Mouse (Mus musculus): ENCODE results near the gene Rbm33. TPM values are rescaled to one million over a fixed set of nuclear protein-coding genes. Genes with fewer than 3 reads are reported as not detected.

Gene Rbm33
- polyA plus RNA-seq, 1 experiment from 2014 or later = 16.0 TPM

DNA sequence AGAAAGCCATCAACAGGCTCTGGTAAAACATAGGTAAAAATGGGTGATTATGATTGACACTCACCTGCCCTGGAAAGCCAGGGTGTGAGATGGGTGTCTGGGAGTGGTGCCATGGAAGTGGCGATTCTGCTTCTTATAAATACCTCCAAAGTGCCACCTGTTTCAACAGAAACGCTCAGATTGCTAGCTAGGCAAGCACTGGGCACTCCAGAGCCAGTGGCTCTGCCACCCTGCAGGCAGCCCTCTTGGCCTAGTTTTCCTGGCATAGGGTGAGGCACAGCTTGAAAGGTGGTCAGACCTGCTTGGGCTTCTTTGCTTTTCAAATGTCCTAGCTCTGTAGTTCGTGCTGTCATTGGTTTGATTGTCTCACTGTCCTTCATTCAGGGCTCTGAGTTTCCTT, 97.2 kb downstream of the Rbm33 start:
- H3K4me1 ChIP-seq (replicated peaks) = no peaks in the 10 kb centered on the region
- WGBS = 95% methylated on average over 3 of the region's 3 CpGs
- H3K9ac ChIP-seq (replicated peaks) = no peak overlapping the region
- ATAC-seq (ENCODE audit: insufficient number of reproducible peaks, insufficient read depth, low FRiP score, low TSS enrichment, low read depth) = no peak
- no peaks in the 10 kb centered on the region for H3K9me3 ChIP-seq
- peaks cover 97% of the 10 kb centered on the region for H3K36me3 ChIP-seq
- H3K4me2 ChIP-seq = no peak overlapping the region
- no peaks in the 10 kb centered on the region for H3K27me3 ChIP-seq
- H3K27ac ChIP-seq = no peak overlapping the region
- no peak overlapping the region for H3K4me3 ChIP-seq (replicated peaks)

DNA sequence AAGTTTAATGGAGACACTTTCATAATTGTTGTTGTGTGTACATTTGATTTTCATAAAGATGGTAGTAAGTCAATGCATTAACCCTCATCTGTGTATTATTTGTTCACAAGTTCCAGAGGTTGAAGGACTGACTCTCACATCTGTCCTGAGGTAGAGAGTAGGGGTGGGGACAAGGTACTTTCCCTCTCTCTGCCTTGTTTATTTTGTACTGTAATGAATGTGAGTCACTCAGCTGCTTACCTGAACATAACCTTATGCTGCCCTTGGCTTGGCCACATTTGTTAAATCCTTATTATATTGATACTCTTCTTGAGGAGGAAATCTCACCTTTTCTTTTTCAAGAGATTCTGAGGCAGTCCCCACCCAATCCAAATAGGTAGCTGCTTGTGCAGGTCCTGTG, 99.1 kb downstream of the Rbm33 start:
- H3K9me3 ChIP-seq = no peaks in the 10 kb centered on the region
- peaks cover 94% of the 10 kb centered on the region for H3K36me3 ChIP-seq
- no peak overlapping the region for H3K4me2 ChIP-seq
- H3K9ac ChIP-seq (replicated peaks) = no peak overlapping the region
- H3K4me3 ChIP-seq (replicated peaks) = no peak overlapping the region
- ATAC-seq (ENCODE audit: insufficient number of reproducible peaks, insufficient read depth, low FRiP score, low TSS enrichment, low read depth) = no peak
- H3K4me1 ChIP-seq (replicated peaks) = no peaks in the 10 kb centered on the region
- H3K27me3 ChIP-seq = no peaks in the 10 kb centered on the region
- H3K27ac ChIP-seq = no peak overlapping the region

DNA sequence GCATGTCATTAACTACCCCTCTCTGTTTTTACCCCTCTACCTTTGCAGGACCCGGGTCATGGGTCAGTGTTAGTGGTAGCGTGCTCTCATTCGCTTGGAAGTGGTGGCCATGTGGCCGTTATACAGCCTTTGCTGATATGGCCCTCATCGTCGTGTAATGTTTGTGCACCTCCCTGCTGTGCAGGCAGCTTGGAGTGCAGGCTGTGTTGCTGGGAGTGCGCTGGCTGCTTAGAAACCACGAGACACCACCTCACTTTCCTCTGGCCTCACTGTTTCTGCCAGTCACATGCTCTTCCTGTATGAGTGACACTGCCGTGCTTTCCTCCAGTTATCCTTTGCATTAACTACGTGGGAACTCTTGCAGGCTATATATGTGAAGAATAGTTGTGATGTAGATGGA, 101.8 kb downstream of the Rbm33 start:
- Histone ChIP-seq H3K9ac (replicated peaks) (no peak overlapping the region), H3K36me3 (peaks cover 66% of the 10 kb centered on the region), H3K4me3 (replicated peaks) (no peak overlapping the region), H3K27ac (no peak overlapping the region), H3K4me2 (no peak overlapping the region), H3K27me3 (no peaks in the 10 kb centered on the region), H3K9me3 (no peaks in the 10 kb centered on the region), H3K4me1 (replicated peaks) (no peaks in the 10 kb centered on the region)
- WGBS = 88% methylated on average over 10 of the region's 10 CpGs
- ATAC-seq (ENCODE audit: insufficient number of reproducible peaks, insufficient read depth, low FRiP score, low TSS enrichment, low read depth) = no peak

DNA sequence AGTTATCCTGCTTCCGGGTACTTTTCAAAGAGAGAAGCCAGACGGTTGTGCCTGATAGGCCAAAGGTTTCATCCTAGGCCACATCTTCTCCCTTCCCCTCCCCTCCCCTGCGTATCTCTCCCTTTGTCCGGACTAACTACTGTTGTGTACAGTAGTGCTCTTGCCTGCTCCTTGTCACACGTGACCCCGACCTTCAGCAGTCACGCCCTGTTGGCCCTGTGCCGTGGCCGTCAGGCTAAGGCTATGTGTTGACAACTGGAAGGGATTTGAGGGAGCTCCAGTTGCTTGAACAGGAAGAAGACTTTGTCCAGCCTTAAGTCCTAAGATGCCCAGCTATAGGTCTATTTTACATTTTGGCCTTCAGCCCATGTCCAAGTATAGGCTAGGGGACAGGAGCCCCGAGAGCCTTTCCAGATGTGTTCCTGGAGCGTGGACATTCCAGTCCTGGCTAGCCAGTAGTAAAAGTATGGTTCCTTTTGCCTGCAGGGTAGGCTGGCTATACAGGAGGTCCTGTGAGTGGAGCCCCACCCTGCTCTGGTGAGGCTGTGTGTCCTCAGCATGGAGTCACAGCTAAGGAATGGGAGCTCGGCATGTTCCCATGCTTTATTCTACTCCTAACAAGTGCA, 102.8 kb downstream of the Rbm33 start:
- no peaks in the 10 kb centered on the region for H3K9me3 ChIP-seq
- WGBS = 93% methylated on average over 12 of the region's 12 CpGs
- no peaks in the 10 kb centered on the region for H3K4me1 ChIP-seq (replicated peaks)
- no peak overlapping the region for H3K4me2 ChIP-seq
- peaks cover 56% of the 10 kb centered on the region for H3K36me3 ChIP-seq
- H3K27me3 ChIP-seq = no peaks in the 10 kb centered on the region
- no peak overlapping the region for H3K9ac ChIP-seq (replicated peaks)
- no peak overlapping the region for H3K4me3 ChIP-seq (replicated peaks)
- no peak overlapping the region for H3K27ac ChIP-seq
- ATAC-seq (ENCODE audit: insufficient number of reproducible peaks, insufficient read depth, low FRiP score, low TSS enrichment, low read depth) = no peak

DNA sequence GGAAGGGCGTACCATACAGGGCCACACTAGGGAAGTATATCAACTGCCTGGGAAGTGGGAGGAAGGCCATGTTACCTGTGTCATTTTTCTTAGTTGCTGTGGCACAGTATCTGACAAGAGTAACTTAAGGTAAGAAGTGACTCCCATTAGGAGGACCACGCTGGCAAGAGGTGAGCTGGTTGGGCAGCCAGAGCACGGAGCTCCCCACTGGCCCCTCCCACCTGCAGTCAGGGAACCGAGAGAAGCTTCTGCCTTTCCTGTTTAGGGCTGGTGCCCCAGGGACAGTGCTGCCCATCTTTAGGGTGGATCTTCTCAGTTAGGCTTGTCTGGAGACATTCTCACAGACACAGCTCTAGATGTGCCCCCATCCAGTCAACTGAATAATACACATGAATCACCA, 106.9 kb downstream of the Rbm33 start:
- 64% methylated on average over 4 of the region's 4 CpGs for WGBS
- ATAC-seq (ENCODE audit: insufficient number of reproducible peaks, insufficient read depth, low FRiP score, low TSS enrichment, low read depth) = no peak
- no peak overlapping the region for H3K4me3 ChIP-seq (replicated peaks)

DNA sequence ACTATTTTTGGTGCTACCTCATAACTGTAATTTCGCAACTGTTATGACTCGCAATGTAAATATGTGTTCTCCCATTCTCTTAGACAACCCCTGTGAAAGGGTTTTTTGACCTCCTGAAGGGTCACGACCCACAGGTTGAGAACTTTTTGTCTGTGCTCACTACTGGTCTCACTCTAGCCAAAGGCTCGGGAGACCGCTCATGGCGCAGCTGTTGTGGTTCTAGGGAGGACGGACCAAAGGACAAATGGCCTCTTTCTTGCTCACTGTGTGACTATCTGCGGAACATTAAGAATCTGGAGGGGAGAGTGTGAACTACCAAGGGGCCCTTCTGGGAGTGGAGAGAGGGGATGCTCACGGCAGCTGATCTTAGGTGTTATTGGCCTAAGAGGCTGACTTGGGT, 109.0 kb downstream of the Rbm33 start:
- ATAC-seq (ENCODE audit: insufficient number of reproducible peaks, insufficient read depth, low FRiP score, low TSS enrichment, low read depth) = no peak
- Histone ChIP-seq H3K27me3 (no peaks in the 10 kb centered on the region), H3K9ac (replicated peaks) (no peak overlapping the region), H3K9me3 (no peaks in the 10 kb centered on the region), H3K36me3 (no peaks in the 10 kb centered on the region), H3K27ac (no peak overlapping the region), H3K4me2 (no peak overlapping the region), H3K4me1 (replicated peaks) (no peaks in the 10 kb centered on the region), H3K4me3 (replicated peaks) (no peak overlapping the region)
- WGBS = 94% methylated on average over 9 of the region's 9 CpGs

More for the DNA sequence above, 106.9 kb downstream of the Rbm33 start:
- no peak overlapping the region for H3K27ac ChIP-seq
- no peaks in the 10 kb centered on the region for H3K4me1 ChIP-seq (replicated peaks)
- H3K4me2 ChIP-seq = no peak overlapping the region
- peaks cover 17% of the 10 kb centered on the region for H3K36me3 ChIP-seq
- no peaks in the 10 kb centered on the region for H3K27me3 ChIP-seq
- no peaks in the 10 kb centered on the region for H3K9me3 ChIP-seq
- H3K9ac ChIP-seq (replicated peaks) = no peak overlapping the region

DNA sequence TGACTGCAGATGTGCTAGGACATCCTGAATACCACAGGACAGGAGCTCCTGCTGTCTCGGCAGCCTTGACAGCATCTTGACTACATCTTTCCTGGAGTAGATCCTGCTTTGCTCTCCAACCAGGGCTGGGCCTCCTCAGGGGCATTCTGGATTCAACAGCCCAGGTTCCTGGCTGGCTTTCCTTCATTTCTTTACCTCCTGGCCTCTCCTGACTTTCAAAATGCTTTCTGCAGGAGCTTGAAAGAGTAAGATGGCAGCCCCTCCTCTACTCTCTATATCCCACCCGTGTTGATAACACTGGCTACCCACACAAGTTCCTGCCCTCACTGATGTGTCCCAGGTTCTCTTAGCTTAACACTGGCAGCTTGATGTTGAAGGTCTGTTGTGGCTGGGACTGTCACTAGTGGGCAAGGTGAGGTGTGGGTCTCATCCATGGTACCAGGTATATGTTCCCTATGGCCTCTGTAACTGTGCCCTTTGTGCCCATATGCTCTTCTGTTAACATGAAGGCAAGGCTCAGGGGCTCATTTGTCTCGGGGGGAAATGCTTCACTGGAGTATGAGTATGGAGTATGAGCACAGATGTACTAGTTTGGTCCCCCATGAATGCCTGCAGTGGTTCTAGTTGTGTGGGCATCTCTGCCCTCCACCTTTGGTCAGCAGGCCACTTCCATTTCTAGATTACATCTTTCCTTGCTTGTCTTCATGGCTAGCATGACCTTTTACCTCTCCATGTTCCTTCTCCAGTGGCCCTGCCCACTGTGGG, 133.4 kb downstream of the Rbm33 start:
- peaks cover 24% of the 10 kb centered on the region for H3K27me3 ChIP-seq
- 54% methylated on average over 3 of the region's 3 CpGs for WGBS
- H3K36me3 ChIP-seq = no peaks in the 10 kb centered on the region
- H3K27ac ChIP-seq = no peak overlapping the region
- H3K4me2 ChIP-seq = no peak overlapping the region
- no peak overlapping the region for H3K9ac ChIP-seq (replicated peaks)
- H3K9me3 ChIP-seq = no peaks in the 10 kb centered on the region
- no peak for ATAC-seq (ENCODE audit: insufficient number of reproducible peaks, insufficient read depth, low FRiP score, low TSS enrichment, low read depth)
- H3K4me3 ChIP-seq (replicated peaks) = no peak overlapping the region
- no peaks in the 10 kb centered on the region for H3K4me1 ChIP-seq (replicated peaks)

DNA sequence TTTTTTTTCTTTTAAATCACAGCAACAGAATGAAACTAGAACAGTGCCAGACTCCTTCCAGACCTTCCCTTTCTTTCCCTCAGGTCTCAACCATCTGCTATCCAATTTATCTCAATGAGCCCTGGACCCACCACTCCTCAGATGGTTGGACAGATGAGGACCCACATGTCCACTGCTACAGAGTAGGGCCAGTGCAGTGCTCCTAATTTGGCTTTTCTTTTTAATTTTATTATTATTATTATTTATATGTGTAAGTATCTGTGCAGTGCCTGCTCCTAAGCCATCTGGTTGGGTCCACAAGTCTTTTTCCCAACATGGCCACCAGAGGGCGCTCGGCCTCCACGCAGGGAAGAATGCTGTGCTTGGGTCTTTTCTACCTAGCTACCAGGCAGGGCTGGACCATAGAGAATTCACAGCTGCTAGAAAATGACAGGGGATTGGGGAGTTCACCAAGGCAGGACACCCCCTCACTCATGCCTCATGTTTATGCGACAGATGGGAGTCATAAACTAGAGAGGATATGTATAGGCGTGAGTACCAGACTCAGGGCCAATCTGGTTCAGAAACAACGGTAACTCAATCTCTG, 134.2 kb downstream of the Rbm33 start:
- no peaks in the 10 kb centered on the region for H3K9me3 ChIP-seq
- H3K4me3 ChIP-seq (replicated peaks) = no peak overlapping the region
- ATAC-seq (ENCODE audit: insufficient number of reproducible peaks, insufficient read depth, low FRiP score, low TSS enrichment, low read depth) = peak; percentile 67; the same call in 1 of the 2 replicates
- no peak overlapping the region for H3K4me2 ChIP-seq
- WGBS = 26% methylated on average over 6 of the region's 6 CpGs
- H3K4me1 ChIP-seq (replicated peaks) = no peaks in the 10 kb centered on the region
- H3K9ac ChIP-seq (replicated peaks) = no peak overlapping the region
- peaks cover 33% of the 10 kb centered on the region for H3K27me3 ChIP-seq
- H3K27ac ChIP-seq = no peak overlapping the region
- no peaks in the 10 kb centered on the region for H3K36me3 ChIP-seq

DNA sequence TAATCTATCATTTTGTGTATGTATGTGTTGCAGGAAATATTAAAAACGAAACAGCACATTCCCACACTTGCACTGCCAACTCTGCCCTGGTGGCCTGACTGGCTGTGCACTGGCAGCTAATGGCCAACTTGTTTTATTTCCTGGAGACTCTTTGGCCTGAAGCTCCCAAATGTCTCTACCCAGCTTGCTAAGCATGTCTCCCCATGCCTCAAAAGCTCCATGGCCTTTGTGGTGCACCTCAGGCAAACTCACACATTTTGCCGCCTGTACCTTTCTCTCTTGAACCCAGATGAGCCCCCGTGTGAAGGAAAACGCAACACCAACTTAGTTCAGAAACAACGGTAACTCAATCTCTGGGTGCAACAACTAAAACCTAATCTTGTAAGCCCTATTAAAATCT, 136.2 kb downstream of the Rbm33 start:
- WGBS = 81% methylated on average over 5 of the region's 5 CpGs

DNA sequence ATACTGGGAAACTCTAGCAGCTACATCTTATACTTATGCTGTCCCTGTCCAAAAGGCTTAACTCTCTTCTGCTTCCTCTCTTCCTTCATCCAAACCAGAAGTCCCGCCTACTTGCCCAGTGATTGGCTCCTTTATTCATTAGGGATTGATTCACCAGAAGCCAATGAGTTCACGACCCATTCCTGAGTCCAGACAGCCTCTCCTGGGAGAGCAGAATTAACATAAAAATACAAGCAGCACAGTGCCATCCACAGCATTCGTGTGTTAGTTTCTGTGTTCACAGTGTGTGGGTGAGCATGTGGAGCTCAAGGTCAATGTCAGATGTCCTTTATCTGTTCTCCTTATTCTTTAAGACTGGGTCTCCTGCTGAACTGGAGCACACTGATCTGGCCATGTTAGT, 136.6 kb downstream of the Rbm33 start:
- H3K4me2 ChIP-seq = no peak overlapping the region
- H3K9ac ChIP-seq (replicated peaks) = no peak overlapping the region
- ATAC-seq (ENCODE audit: insufficient number of reproducible peaks, insufficient read depth, low FRiP score, low TSS enrichment, low read depth) = no peak
- H3K4me1 ChIP-seq (replicated peaks) = peaks cover 10% of the 10 kb centered on the region
- no peaks in the 10 kb centered on the region for H3K36me3 ChIP-seq
- no peak overlapping the region for H3K4me3 ChIP-seq (replicated peaks)
- H3K27me3 ChIP-seq = peaks cover 53% of the 10 kb centered on the region
- H3K27ac ChIP-seq = no peak overlapping the region
- H3K9me3 ChIP-seq = no peaks in the 10 kb centered on the region
- WGBS = 42% methylated on average over 3 of the region's 3 CpGs

More for the DNA sequence above, 136.2 kb downstream of the Rbm33 start:
- no peak overlapping the region for H3K4me3 ChIP-seq (replicated peaks)
- no peak overlapping the region for H3K27ac ChIP-seq
- H3K4me1 ChIP-seq (replicated peaks) = peaks cover 5% of the 10 kb centered on the region
- no peaks in the 10 kb centered on the region for H3K9me3 ChIP-seq
- no peak overlapping the region for H3K9ac ChIP-seq (replicated peaks)
- H3K4me2 ChIP-seq = no peak overlapping the region
- no peaks in the 10 kb centered on the region for H3K36me3 ChIP-seq
- no peak for ATAC-seq (ENCODE audit: insufficient number of reproducible peaks, insufficient read depth, low FRiP score, low TSS enrichment, low read depth)
- peaks cover 49% of the 10 kb centered on the region for H3K27me3 ChIP-seq

DNA sequence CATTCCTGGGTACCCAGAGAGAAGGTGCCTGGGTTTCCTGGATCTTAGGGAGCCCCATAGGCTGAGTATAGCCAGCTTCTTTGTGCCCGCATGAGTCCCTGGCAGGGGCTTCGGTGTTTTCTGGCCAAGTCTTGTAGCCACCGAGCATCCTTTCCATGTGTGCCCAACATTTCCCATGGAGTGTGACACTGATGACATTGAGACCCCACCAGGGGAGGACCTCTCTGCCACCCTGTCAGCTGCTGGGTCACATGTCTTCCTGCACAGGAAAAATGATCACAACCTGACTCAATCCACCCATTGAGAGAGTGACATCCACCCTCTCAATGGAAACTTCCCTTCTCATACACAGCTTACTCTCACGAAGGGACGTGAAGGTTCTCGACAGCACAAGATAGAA, 137.6 kb downstream of the Rbm33 start:
- no peak overlapping the region for H3K27ac ChIP-seq
- no peak overlapping the region for H3K9ac ChIP-seq (replicated peaks)
- peaks cover 63% of the 10 kb centered on the region for H3K27me3 ChIP-seq
- WGBS = 92% methylated on average over 6 of the region's 6 CpGs
- H3K9me3 ChIP-seq = no peaks in the 10 kb centered on the region
- no peaks in the 10 kb centered on the region for H3K36me3 ChIP-seq
- H3K4me3 ChIP-seq (replicated peaks) = no peak overlapping the region
- peaks cover 20% of the 10 kb centered on the region for H3K4me1 ChIP-seq (replicated peaks)
- ATAC-seq (ENCODE audit: insufficient number of reproducible peaks, insufficient read depth, low FRiP score, low TSS enrichment, low read depth) = no peak
- H3K4me2 ChIP-seq = no peak overlapping the region
